Mouse (Mus musculus) adrenal gland, adult 8-10 months (tissue): ENCODE measurements around the gene Cdca4. TPM values are rescaled to one million over a fixed set of nuclear protein-coding genes. Genes with fewer than 3 reads are reported as not detected.
A peak's percentile ranks its signal among the peaks of the same experiment; 100 is the strongest.
"Not testable (repeated sequence)": the region's sequence is repeated elsewhere in the genome, so short reads cannot be mapped to it uniquely, and the experiment has no call there.

Experiments used
- DNase-seq: peaks from one replicate; pipeline ENCODE4 v3.0.0; 2022
- total RNA-seq, 4 experiments: library from RNA; stranded (reverse); gene quantifications; 2 replicates each; pipeline ENCODE4 v1.2.4; 2022

Cdca4 gene
- total RNA-seq, 4 experiments from 2014 or later: 11.7 to 14.7 (median 13.6) TPM

DNA sequence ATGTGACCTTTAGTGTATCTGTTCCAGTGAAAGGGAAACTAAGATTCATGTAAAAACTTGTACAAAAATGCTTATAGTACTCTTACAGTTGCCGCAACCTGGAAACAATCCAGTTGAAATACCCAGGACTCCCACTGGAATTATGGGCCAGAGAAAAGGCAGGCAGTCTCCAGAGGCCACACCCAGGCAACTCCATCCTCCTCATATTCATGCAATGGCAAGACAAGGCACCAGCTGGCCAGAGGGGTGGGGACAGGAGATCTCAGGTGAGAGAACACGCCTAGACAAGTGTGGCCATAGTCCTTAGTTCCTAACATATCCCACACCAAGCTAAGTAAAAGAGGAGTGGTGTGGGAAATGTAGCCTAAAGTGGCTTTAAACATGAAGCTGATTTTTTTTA, 6.5 kb downstream of the Cdca4 start:
- no peak for DNase-seq

DNA sequence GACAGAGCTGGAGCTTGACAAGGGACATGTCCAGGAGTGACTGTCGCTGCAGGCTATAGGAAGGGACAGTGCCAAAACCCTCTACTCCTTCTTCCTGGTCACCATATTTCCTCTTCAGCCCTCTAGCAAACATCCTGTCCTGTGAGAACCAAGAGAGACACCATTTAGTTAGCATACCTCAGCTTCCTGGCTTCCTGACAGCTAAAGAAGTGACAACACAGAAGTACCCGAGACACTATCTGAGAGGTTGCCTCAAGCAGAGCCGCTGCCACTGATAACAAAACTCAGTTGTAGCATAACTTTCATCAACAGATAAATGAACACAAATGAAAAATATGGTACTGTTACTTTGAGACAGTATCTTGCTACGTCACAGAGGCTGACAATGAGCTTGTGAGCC, 7.2 kb downstream of the Cdca4 start:
- DNase-seq: no peak

DNA sequence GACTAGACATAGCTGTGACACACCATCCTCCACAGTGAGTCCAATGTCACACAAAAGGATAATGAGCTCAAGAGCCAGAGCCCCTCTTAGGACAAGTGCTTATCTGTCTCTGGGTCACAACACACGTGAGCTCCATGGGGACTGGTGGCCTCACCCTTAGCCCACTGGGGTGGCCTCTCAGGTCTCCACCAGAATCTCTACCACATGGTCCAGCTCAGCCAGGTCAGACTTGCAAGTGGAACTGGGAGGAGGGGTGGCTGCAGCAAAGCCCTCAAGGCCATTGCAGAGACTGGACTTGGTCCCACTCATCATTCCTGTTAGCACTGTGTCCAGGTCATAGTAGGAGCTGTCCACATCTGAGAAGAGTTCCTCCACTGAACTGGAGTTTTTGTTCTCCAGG, 8.0 kb downstream of the Cdca4 start:
- DNase-seq: no peak

DNA sequence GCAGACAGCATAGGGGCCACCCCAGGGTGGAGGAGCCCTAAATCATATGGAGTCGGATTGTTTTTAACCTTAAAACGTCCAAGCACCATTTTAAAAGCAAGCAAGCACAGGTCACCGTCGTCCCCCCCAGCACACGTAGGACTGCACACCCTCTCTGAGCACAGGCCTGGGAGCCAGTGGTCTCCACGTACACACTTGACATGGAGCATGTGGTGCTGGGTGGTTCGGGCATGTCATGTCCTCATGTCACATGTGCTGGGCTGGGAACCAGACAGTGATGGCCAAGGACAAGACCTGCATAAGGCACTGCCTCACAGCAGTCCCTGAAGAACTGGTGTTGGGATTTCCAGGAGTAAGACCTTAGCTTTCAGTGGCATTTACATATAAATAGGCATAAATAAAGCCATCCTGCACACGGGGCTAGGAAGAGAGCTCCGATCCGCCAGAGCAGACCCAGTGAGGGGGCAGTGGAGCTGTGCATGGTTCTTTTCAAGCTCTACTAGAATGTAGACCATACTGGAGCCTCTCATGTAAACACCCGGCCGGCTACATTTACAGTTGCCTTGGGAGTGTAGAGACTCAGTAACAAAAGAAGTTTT, 8.7 kb downstream of the Cdca4 start:
- no peak for DNase-seq

DNA sequence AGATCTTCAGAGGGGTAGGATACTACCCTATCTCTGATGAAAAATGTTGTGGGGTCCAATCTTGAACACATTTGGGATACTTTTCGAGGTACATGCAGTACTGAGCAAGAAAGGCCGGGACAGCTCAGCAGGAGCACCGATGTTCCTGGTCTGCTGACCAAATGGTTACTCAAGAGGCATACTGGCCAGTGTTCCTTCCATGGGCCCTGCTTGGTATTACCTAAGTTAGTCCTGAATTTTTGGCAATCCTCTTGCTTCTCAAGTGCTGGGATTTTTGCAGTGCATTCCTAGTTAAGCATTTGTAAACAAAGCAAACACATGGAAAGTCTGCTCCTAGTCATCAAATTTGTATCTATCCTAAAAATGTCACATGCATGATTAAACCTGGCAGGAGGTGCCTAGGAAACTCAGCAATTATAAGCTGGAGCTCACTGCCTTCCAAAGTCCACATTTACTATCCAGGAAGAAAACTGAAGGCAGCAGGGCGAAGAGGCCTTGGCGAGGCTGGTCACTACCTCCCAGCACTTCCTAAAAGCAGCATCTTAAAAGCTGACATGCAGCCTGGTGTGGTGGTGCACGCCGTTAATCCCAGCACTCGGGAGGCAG, 10.1 kb downstream of the Cdca4 start:
- DNase-seq: no peak

DNA sequence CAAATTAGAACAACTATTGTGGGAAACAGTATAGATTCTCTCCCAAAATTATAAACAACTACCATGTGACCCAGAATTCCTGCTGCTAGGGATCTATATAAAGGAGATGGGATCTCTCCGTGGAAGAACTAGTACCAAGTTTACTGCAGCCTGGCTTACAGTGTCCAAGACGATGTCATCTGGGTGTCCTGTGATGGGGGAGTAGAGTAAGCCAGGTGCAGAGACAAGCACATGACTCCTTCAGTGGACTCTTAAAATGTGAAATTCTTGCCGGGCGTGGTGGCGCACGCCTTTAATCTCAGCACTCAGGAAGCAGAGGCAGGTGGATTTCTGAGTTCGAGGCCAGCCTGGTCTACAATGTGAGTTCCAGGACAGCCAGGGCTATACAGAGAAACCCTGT, 12.4 kb downstream of the Cdca4 start:
- not testable (repeated sequence) for DNase-seq

DNA sequence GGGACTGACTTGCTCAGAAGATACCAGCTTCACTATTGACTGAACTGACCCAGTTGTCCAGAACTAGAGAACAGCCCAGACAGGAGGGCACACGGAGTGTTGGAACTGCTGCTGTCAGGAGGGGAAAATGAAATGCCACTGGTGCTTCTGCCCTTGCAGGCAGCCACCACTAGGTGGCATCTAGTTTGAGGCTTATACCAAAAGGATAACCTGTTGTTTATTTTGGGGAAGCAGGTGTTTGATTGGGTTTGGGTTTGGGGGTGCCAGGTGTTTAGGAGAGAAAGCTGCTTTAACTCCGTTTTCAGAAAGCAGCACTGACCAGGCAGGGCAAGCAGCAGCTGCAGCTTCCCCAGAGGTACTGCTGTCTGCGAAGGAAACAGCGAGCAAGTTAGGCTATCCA, 12.9 kb downstream of the Cdca4 start:
- no peak for DNase-seq

DNA sequence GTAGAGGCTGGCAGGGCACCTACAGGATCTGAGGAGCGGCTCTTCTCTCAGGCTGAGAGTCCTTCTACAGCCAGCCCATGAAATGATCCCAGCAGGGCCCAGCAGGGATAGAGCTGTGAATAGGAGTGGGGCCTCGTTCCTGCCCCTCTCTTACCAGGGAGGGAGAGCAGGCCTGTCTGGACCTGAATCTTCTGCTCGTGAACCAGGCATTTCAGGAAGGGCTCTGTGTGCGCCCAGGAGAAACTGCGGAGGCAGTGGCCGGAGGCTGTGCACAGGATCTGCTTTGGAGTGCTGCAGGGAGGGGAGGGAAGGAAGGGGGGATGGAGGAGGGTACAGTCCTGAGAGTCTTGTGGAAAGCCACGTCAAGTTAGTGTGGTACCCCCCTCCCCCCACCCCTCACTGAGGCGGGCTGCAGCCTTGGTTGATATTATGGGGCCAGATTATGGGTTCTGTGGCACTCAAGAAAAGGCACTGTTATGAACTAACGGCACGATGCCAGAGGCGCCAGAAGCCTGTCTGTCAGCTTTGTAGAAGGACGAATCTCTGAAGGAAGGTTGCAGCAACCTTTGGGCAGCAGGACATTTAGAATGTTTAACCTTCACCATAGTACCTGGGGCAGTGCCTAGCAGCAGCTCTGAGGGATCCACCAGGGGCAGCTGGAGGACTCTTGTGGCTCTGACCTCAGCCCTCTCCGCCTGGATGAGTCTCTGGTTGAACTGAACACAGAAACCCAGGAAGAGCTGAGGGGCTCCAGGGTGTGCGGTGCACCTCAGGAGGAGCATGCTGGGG, 14.3 kb downstream of the Cdca4 start:
- DNase-seq: no peak

DNA sequence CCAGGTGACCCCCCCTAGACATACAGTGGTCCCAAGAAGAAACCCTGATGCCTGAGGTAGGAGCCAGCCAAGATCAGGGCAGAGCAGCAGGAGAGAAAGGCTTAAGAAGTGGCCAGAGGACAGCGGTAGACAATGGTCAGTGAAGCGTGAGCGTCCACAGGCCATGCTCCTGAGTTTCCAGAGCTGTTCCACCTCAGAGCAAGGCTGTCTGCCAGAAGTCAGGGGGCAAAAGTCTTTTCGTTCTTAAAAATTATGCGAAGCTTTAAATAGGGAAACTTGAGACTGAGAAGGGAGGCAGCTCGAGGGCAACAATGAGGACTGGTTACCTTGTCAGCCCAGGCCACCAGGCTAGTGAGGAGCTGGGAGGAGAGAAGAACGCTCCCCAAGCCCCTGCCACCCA, 15.9 kb downstream of the Cdca4 start:
- DNase-seq: no peak

DNA sequence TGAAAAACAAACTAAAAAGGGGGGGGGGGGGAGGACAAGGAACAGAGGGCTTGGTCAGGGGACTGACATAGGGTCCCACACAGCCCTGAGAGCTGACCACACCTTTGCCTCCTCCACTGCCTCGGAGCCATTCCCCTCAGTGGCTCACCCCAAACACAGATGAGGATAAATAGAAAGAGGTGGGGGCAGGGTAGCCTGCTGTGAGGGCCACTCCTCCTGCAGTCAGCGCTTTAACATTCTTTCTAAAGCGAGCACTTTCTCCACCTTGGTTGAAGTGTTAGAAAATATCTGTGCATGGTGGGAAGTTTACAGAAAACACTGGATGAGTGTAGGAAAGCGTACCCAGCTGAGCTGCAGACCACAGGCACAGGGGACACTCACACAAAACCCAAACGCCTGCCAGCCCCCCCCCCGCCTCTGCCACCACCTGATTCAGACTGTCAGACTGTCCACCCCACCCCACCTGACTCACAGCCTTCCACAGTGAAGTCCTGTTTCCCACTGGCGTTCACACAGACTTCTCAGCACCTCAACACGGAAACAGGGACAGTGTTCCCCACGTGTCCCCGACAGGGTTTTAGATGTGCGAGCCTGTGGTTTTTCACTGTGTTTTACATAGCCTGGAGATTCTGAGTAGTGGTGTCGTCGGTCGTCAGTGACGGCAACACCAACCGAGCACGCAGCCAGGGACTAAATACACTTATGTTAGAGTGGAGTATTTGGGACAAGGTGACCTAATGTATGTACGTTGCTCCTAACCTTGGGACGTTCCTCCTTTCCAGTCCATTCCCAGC, 18.9 kb downstream of the Cdca4 start:
- DNase-seq: no peak

DNA sequence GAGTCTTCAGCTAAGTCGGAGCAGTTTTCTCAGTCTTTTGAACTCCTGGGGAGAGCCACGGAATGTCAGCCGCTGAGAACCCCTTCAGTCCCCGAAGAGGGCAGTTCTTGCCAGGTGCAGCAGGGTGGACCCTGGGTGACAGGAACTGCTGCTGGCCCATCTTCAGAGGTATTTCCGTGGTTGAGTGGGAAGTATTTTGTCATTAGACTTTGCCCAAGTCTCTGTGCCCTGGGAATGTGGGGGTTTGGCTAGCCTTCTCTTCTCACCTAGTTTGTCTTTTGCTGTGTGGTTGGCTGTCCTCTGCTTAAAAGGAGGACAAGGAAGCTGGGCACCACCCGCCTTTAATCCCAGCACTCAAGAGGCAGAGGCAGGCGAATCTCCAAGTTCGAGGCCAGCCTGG, 19.6 kb downstream of the Cdca4 start:
- DNase-seq: no peak

DNA sequence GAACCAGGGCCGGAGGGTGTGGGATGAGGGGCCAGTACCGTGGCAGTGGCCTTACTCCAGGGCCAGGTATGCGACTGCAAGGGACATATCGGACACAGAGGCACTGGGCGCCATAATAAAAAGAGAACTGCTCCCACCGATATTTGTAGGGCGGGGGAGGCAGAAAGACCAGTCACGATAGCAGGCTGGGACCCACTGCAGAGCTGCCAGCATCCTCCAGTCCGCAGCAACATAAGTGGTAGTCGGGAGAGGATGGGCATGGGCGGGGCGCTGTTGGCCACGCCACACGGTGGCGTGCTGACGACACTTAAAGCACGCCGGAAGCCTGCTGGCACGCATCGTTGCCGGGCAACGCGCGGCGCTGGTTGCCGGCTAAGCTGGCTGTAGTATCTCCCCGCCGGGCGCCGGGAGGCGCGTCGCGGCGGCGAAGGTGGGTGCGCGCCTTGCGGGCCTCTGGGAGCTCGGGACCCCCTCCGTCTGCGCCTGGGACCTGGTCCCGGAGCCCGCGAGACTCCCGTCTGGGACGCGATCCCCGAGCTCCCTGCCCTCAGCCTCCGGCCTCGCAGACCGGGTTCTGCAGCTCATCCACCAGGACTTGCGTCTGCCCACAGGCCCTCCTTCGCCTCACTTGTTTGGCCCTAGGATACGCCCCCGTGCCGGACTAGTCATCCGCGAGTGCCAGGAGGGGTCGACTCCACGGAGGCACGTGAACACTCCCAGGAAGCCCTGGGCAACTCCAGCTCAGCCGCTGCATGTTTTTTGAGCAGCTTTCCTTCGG, 20.4 kb downstream of the Cdca4 start, which contains the start of gene Clba1:
TSS of gene Clba1 (plus strand) at position 351 of the 778 bp plus-strand sequence.
- DNase-seq: peak; percentile 90

DNA sequence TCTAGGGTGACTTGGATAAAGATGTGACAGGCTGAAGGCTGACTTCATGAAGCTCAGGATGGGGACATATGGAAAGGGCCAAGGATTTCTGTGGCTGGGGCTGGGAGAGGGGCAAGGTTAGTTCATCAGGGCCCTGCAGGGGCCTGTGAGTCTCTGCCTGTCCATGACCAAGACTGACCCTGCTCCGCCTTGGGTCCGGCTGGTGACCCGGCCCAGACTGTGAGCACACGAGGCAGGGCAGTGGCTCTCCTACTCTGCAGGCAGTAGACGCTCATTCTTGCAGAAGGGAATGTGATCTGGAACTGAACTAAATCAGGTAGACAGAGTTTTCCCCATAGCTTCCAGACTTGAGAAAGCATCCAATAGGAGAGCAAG, 21.0 kb downstream of the Cdca4 start:
- DNase-seq: no peak

DNA sequence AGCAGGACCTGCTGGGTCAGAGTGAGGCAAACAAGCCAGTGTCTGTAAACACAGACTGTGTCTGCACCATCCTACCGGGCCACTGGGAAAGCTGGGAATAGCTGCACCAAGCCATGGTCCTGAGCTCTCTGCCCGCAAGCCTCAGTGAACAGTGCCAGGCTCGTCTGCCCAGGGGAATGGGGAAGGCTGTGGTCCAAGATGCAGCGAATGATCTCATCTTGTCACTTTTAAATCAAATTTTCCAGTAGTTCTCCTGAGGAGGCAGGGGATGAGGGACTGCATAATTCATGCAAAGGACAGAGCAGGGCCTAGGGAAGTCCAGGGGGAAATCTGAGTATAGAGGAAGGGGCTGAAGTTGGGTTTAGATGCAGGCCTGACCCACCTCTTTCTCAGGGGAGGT, 21.4 kb downstream of the Cdca4 start:
- no peak for DNase-seq

DNA sequence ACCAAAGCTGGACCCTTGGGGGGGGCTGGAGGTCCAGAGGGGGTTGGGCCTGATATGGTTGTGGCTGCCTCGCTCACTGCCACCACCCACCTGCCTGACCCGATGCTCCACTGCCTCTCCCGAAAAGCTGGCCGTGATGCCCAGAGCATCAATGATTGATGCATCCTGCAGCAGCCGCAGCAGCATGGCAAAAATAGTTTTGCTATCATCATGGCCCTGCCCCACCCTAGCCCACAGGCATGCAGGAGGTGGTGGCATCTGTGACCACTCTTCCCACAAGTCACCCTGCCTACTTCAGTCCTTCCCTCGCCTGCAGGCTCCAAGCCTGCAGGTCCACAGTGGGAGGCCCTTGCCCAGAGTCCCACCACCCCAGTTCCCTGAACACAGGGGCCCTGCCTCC, 23.2 kb downstream of the Cdca4 start:
- no peak for DNase-seq

DNA sequence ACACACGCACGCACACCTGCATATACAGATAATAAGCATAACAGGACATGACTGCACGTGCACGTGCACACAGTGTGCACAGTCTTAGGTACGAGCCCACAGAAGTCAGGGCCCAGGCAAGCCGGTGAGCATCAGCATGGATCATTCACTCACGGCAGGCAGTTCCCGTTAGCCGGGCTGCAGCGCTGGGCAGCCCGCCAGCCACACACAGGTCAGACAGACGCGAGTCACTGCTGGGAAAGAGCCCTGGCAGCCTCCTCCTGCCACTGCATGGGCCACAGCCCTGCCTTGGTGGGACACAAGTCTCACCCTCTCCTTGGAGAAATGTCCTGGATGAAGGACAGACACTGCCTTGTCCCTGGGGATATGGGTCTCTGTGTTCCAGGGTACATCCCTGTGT, 25.2 kb downstream of the Cdca4 start:
- no peak for DNase-seq

DNA sequence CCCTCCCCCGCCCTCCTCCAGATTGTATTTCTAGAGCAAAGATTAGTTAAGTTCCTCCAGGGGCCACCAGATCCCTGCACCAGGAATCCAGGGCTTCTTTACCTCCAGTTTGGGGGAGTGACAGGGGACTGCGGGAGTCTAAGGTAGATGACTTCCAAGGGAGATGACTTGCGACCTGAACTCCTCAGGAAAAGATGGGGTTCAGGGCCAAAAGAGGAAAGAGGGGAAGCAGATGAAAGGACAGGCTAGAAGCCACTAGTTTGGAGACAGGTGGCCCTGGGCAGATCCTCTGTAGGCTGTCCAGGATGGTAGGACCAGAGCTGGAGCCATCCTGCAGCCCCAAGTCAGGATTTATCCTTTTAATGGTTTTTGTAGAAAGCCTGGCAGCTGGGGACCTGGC, 26.3 kb downstream of the Cdca4 start:
- DNase-seq: no peak

DNA sequence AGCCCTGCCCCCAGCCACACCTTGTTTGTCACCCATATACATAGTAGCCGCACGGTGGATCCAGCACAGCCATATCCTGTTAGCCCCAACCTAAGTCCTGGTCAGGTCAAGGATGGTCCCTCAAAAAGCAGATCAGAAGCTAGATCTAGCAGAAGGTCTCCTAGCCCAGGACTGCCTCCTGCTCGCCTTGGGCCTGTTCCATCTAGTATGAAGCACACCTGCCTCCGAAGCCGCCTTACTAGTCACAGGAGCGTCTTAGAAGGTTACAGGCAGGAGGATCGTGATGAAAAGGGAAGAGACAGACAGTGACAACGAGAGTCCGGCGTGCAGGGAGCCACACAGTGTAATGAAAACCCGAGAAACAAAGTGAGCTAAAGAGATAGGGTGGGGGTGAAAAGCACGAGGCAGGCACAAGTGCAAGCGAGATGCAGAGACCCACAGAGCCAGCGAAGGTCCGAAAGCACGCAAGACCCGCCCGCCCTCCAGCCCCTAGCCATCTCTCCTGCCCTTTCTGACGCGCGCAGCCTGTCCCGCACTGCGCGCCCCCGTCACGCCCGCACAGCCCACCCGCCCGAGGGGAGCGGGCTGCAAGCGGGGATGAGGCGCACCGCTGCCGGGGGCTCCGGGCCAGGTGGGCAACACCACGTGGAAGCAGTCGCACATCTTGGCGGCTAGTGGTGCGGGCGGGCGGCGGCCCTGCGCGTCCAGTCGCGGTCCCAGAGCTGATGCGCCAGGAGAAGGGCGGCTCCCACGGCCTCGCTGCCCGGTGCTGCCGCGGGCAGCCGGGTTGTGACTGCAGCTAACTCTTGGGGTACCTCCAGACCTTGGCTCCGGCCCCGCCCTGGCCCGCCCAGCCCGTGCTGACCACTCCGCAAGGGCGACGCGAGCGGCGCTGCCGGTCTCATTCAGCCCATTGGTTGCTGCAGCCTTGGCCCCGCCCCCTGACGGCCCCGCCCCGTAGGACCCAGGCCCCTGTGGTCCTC, 27.1 kb downstream of the Cdca4 start, which contains the start of gene Ahnak2:
TSS of gene Ahnak2 (minus strand) at position 794 of the 983 bp plus-strand sequence.
- no peak for DNase-seq

DNA sequence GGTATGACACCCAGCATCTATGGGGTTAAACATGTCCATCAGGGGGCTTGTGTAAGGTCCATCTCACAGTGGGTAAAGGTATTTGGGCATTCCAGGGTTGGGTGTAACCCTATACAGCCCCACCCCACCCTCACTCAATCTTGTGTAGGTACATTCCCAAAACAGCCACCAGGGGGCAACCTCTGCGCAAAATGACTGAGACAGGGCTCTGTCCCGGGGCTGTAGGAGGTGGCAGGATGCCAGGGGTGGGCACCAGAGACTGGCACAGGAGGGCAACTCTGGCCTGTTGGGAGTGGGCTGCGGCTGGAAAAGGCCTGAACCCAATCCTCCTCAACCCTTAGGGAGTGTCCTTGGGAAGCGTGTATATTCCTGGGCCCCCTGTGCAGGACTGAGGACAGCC, 28.7 kb downstream of the Cdca4 start:
- peak; percentile 41 for DNase-seq

DNA sequence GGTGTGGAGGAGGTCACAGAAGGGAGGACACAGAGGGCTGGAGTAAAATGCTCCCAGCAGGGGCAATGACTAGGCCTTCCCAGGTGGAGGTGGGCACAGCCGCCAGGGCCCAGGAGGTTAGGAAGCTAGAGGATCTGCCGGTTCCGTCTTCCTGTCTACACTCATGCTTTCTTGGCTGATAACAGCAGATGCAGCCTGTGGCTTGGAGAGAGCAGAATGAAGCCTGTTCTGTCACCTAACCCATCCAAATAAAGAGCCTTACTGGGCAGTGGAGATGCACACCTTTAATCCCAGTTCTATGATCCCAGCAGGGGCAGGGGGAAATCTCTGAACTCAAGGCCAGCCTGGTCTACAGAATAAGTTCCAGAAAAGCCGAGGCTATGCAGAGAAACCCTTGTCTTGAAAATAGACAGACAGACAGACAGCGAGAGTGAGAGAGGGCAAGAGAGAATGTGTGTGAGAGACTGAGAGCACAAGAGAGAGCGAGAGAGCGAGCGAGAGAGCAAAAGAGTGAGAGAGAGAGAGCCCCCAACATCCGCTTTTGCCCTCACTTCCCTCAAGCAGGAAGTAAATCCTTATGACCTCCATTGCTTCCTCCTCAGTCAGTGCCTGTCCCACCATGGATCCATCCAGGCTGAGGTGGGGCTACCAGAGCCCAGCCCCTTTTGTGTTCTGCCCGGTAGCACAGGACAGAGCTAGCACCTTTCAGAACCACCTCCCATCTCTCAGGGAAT, 29.8 kb downstream of the Cdca4 start:
- no peak for DNase-seq
